Mouse (Mus musculus) left cerebral cortex, postnatal 25 days (tissue): ENCODE results near the gene Pdhx. TPM values are rescaled to one million over a fixed set of nuclear protein-coding genes. Genes with fewer than 3 reads are reported as not detected.

Source experiments
- total RNA-seq, 2 experiments: library from RNA; stranded (reverse); gene quantifications; 2 replicates each; pipeline ENCODE4 v1.2.3; 2021

Pdhx gene
- total RNA-seq, 2 experiments from 2014 or later: 59.6 to 62.9 TPM

Other genes with a start within 250 kb of the Pdhx start
- 1 to 10 TPM; 4.1 to 5.2 TPM for gene Cd44, start 171.8 kb downstream of the Pdhx start, total RNA-seq
- 10 to 100 TPM; 24.3 to 25.5 TPM for gene Apip, start 162 bp upstream of the Pdhx start, total RNA-seq
- under 1 TPM; 0.18 to 0.23 TPM for gene Ehf, start 229.8 kb upstream of the Pdhx start, total RNA-seq